Mouse (Mus musculus) large intestine, adult 2 months (tissue): ENCODE measurements around the gene Gm9972. TPM values are rescaled to one million over a fixed set of nuclear protein-coding genes. Genes with fewer than 3 reads are reported as not detected.

Source experiments
- DNase-seq: peaks from one replicate; pipeline ENCODE4 v3.0.0-alpha.2; 2012; ENCODE audit warnings: low read depth, low spot score
- WGBS: fragments of 180-500 bp; shearing (Covaris S2); methylation state at CpG from one replicate; pipeline ENCODE4 v1.1.7; 2018; 5-methylcytosine and 5-hydroxymethylcytosine counted together
- polyA plus RNA-seq: library from polyadenylated mRNA; depleted of rRNA; stranded (reverse); fragments of >200 nt; gene quantifications from 2 replicates; pipeline ENCODE4 v1.2.3, GENCODE M21; 2012; rRNA removed

The Gm9972 gene
- not detected in 2 replicates for polyA plus RNA-seq

DNA sequence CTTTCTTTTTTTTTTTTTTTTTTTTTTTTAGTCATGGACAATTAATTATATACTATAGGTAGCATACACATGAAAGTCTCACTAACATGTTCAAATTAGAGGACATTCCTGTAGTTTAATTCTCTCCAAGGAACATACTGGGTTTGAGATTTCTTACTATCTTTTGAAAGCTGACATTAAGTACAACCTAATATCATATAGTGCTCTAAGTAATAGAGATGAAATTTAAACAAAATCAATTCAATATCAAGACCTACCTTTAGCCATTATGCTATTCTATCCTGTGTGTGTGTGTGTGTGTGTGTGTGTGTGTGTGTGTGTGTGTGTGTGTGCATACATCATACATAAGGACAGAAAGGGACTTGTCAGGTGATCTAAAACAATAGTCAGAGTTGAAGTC is at the start of gene Gm9972:
Gene Gm9972, plus strand, starts transcription at position 301 of the 400 bp plus-strand sequence.
- DNase-seq = no peak

DNA sequence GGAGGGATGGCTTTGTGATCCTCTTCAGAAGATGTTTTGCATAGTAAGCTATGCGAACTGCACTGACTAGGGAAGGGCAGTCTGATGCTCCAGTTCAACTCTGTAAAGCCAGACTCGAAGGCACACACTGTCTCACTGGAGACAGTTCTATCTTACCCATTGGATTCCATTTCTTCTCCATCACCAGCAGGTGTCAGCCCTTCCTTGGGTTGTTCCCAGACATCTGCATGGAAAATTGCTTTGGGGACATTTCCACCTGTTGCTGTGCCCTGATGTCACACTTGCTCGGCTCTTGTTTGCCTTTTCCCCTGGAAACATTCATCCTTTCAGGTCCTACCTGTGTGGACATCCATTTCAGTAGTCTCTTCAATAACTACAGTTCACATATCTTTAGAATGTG is 36.4 kb upstream of the Gm9972 start:
- WGBS = 30% methylated on average over 3 of the region's 3 CpGs
- DNase-seq = peak; percentile 55

DNA sequence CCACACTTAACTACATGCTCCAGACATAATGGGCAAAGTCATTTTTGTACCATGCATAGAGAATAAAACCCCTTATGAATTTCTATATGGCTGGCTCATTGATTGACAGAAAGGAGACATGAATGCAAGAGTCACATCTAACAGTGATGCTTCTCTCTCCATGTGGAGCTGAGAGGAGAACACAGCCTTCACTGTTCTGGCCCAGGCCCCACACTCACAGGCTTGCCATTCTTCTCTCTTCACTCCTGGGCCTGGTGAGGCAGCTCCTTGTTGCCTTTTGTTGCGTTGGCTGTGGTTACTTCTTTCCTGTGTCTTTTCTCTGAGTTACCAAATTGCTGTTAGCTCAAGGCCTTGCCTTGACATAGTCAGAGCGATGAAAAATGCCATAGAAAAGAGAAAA is 23.6 kb upstream of the Gm9972 start:
- WGBS = 92% methylated on average over 2 of the region's 2 CpGs
- DNase-seq = no peak

- 87% methylated on average over 4 of the region's 4 CpGs for WGBS
- no peak for DNase-seq
Measured at GRCm38 (mm10) chr11:43012980-43013379, 22.6 kb upstream of the Gm9972 start.

DNA sequence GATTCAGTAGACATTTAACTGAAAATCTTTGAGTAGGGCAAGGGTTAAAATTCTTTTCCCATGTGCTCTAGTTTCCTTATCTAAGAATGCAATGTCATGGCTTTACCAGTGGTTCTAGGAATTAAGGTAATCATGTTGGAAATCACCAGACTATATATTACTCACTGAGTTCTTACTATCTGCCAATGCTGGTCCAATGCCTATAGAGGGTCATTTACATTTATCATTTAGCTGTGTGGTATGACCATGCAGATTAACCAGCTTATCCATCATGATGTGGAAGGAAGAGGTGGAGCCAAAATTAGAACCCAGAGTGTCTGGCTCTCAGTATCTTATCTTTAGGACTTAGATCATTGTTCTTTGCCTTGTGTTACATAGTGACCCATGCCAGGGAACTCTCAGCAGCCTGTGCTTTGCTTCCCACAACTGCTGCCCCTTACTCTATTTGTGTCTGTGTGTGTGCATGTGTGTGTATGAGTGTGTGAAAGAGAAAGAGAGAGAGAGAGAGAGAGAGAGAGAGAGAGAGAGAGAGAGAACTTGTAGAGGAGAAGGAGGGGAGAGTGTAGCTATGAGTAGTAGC is 12.3 kb upstream of the Gm9972 start:
- no peak for DNase-seq

DNA sequence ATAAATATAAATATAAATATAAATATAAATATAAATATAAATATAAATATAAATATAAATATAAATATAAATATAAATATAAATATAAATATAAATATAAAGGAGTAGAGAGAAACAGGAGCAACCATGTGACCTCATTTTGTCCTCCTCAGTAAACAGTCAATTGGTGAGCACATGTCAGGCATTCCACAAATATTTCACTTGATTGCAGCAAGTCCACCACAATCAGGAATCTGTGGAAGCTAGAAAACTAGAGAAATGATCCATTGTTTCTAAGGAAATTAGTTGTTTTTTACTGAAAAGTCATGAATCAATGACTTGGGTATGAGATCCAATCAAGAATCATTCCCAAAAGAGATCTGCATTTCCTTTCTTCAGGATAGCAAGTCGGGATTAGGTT is 5.7 kb upstream of the Gm9972 start:
- WGBS = 70% methylated on average over 1 of the region's 1 CpGs
- no peak for DNase-seq

- DNase-seq = no peak
- WGBS = 75% methylated on average over 4 of the region's 4 CpGs
Measured at GRCm38 (mm10) chr11:43032141-43032540, 3.4 kb upstream of the Gm9972 start.

- 81% methylated on average over 3 of the region's 3 CpGs for WGBS
- no peak for DNase-seq
Measured at GRCm38 (mm10) chr11:43045871-43046548, 10.5 kb downstream of the Gm9972 start.

DNA sequence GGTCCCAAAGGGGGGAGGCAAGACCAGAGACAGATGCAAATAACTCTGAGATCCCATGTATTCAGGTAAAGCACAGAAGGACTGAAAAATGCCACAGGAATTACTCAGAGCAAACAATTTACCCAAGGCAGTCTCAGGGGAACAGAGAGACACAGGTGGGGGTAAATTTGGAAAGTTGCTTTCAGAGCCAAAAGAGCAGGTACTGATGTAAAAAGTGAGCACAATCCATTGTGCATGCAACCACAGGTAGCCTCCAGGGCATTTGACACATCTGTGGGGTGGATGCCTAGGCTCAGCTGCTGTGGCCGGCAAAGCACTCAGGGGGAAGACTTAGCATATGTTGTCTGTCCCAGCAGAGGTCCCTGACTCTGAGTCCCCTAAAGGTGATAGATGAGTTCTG is 13.8 kb downstream of the Gm9972 start:
- WGBS = 70% methylated on average over 1 of the region's 1 CpGs
- no peak for DNase-seq

GRCm38 (mm10) chr11:43054972-43055371 is 19.4 kb downstream of the Gm9972 start:
- DNase-seq = no peak
- 85% methylated on average over 5 of the region's 5 CpGs for WGBS

DNA sequence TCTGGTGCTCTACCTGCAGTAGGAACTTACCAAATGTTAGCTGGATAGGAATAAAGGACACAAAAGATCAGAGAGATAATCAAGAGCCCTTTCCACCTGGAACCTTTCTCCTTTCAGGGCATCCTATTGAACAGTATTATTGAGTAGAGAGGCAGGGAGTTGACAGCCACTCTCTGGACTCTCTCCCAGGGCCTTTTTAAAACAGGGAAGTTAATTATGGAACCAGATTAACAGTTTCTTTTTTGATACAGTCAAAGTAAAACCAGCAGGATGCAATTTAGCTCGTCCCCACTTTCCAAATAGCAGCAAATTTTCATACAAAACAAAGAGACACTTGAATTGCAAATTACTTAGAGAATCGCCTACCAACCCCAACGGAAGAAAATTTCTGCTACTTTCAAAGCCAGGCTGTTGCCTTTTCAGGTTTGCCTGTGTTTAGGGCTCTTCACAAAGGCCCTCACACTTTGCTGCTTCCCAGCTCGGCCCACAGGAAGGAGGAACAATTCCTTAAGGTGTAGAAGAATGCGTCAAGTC is 24.0 kb downstream of the Gm9972 start:
- DNase-seq = no peak
- WGBS = 59% methylated on average over 5 of the region's 5 CpGs

DNA sequence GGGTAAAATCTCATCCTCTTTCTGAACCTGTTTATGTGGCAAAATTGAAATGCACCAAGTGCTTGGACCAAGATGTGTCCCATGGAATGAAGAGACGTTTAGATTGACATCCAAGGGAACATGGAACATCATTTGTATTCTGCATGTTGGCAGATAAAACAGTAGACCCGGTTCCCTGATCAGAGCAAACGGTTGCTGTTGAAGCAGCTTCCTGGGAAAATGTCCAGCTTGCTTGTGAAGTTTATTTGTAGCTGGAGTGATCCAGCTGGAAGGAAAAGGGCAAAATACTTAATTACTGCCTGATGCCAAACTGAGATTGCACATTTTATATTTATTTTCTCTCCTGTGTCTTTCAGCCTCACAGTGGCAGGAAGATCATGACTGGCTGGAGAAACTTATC is 26.7 kb downstream of the Gm9972 start:
- WGBS = 37% methylated on average over 3 of the region's 3 CpGs
- no peak for DNase-seq

- no peak for DNase-seq
- 29% methylated on average over 8 of the region's 8 CpGs for WGBS
Measured at GRCm38 (mm10) chr11:43086309-43087050, 50.9 kb downstream of the Gm9972 start.

Other genes with a start within 250 kb of the Gm9972 start
- gene Atp10b, start 114.1 kb downstream of the Gm9972 start, polyA plus RNA-seq = 22.5 and 35.9 TPM in 2 replicates